Mouse (Mus musculus) testis, adult 2 months (tissue): ENCODE data around the gene Cdk13.

ENCODE experiments used
- CTCF ChIP-seq: fragments of 200-500 bp; IDR thresholded peaks from 2 replicates; pipeline ENCODE4 v1.5.1; 2012; ENCODE audit warnings: low read depth, mild to moderate bottlenecking, inconsistent platforms, low read length, moderate library complexity; ENCODE audit not compliant: control insufficient read depth, insufficient read depth, insufficient replicate concordance
- POLR2A ChIP-seq: fragments of 200-500 bp; IDR thresholded peaks from 2 replicates; pipeline ENCODE4 v1.6.1; 2012; ENCODE audit warnings: low read depth, mild to moderate bottlenecking, inconsistent platforms, low read length, moderate library complexity; ENCODE audit not compliant: control insufficient read depth

DNA sequence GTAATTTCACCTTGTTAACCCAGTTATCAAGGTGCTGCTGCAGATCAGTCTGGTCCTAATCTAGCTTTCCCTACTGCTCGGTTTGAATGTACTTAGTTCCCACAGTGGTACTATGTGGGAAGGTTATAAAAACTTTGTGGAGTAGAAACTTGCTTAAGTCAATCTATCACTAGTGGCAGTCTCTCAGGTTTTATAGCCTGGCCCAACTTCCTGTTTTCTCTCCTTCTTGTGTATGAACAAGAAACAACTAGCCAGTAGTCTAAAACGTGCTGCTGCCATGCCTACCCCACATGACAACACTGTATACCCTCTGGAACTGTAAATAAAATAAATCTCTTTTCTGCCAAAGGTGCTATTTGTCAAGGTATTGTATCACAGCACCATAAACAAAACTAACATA, 25.0 kb downstream of the Cdk13 start:
- no peak for TF ChIP-seq POLR2A
- no peak for TF ChIP-seq CTCF
